13 mouse cellular contexts compared by ENCODE assay signal in the genomic region with DNA sequence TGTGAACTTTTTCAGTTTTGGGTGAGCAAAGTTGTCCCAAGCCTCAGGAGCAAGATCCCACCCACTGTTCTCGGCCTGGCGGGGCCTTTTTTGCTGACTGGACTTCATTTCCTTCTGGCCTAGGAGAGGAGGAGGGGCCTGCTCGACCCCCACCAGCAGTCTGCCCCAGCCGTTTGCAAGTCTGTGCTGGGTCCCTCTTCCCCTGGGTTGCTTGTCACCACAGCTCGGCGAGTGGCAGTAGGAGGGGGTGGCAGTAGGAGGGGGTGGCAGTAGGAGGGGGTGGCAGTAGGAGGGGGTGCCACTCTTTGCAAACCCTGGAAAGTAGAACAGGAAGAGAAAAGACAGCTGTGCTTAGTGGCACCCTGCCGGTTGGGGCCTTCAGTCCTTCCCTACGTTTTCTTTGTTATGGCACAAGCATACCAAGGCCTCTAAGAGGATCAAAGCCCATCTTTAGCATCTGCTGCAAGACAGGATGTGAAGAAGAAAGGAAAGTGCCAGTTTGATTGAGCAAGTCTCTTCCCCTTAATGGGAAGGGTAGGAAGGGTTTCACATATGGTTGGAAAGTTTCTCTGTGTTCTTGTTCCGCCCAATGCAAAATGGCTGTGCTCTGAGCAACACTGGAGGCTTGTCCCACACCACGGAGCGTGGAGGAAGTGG. TPM values are rescaled to one million over a fixed set of nuclear protein-coding genes. Genes with fewer than 3 reads are reported as not detected.
DNase-seq lines count a peak whose midpoint lies in the region; ATAC-seq and TF ChIP-seq lines count a peak whose summit lies in the region.
"Had no signal": no experiment of that assay in that cellular context is flagged by ENCODE, and none has a peak within 500 bp of the region (broad histone marks: within the 10 kb centered on the region; RNA-seq: fewer than 3 reads in every experiment).

No protein-coding gene starts in this region.

- H3K4me3 ChIP-seq in lung, embryonic 14.5 days (ENCODE audit: low read depth, low read length) = no peak overlapping the region
- no peak overlapping the region for H3K4me3 ChIP-seq in lung, adult 2 months (replicated peaks; ENCODE audit: extremely low read depth, low read depth, low read length)
- H3K4me3 ChIP-seq: gastrocnemius, adult 2 months; hindbrain, embryonic 13.5 days had no signal

- no peaks in the 10 kb centered on the region for H3K36me3 ChIP-seq in lung, embryonic 14.5 days (ENCODE audit: insufficient read depth)
- H3K36me3 ChIP-seq: hindbrain, embryonic 13.5 days had no signal

- no peaks in the 10 kb centered on the region for H3K9me3 ChIP-seq in lung, embryonic 14.5 days (ENCODE audit: low read depth, low read length)
- H3K9me3 ChIP-seq: hindbrain, embryonic 13.5 days had no signal

- no peak overlapping the region for H3K27ac ChIP-seq in lung, embryonic 14.5 days (ENCODE audit: low read depth)
- H3K27ac ChIP-seq: gastrocnemius, adult 2 months; hindbrain, embryonic 13.5 days had no signal

- no peaks in the 10 kb centered on the region for H3K27me3 ChIP-seq in lung, embryonic 14.5 days (ENCODE audit: insufficient read depth, low read length)
- H3K27me3 ChIP-seq: hindbrain, embryonic 13.5 days had no signal

- no peaks in the 10 kb centered on the region for H3K4me1 ChIP-seq in lung, embryonic 14.5 days (ENCODE audit: insufficient read depth)
- no peaks in the 10 kb centered on the region for H3K4me1 ChIP-seq in lung, adult 2 months (ENCODE audit: control insufficient read depth, insufficient read depth, low read length)
- H3K4me1 ChIP-seq: hindbrain, embryonic 13.5 days had no signal

- no peak overlapping the region for H3K9ac ChIP-seq in lung, embryonic 14.5 days
- H3K9ac ChIP-seq: hindbrain, embryonic 13.5 days had no signal

- H3K4me2 ChIP-seq in lung, embryonic 14.5 days = no peak overlapping the region
- H3K4me2 ChIP-seq: hindbrain, embryonic 13.5 days had no signal

- peak; percentile 74 for ATAC-seq in lung, embryonic 14.5 days (ENCODE audit: insufficient read depth)

- peak; percentile 38 for DNase-seq in lung, embryonic 14.5 days
- DNase-seq in lung, adult 2 months = no peak
- DNase-seq in ZHBTc4 (ENCODE audit: low read depth, low spot score) = peak; percentile 69
- peak; percentile 35 for DNase-seq in embryo, embryonic 9.5 days (ENCODE audit: extremely low spot score)
- peak; percentile 36 for DNase-seq in retina, embryonic 14.5 days (ENCODE audit: low spot score)
- no peak for DNase-seq in urinary bladder, postnatal 4 days (ENCODE audit: low spot score in 2 of 2)
- no peak for DNase-seq in layer of hippocampus, adult 11-12 months (ENCODE audit: low spot score)
- DNase-seq in liver = no peak
- DNase-seq: adrenal gland, postnatal 36 days; cerebellum, adult 2 months; gastrocnemius, adult 2 months; kidney, adult 9 months had no signal

- no peak for TF ChIP-seq POLR2A in lung, adult 2 months (IDR thresholded peaks at IDR 0.05; ENCODE audit: borderline replicate concordance, extremely low read depth, low read depth, low read length)

- no peak for TF ChIP-seq CTCF in lung, embryonic 14.5 days (IDR thresholded peaks at IDR 0.05; ENCODE audit: low read depth)
- TF ChIP-seq CTCF in lung, adult 2 months (IDR thresholded peaks at IDR 0.05; ENCODE audit: insufficient read depth, low read length) = no peak

- 27% methylated on average over 11 of the region's 11 CpGs for WGBS in lung, embryonic 14.5 days
- WGBS in lung, adult 2 months = 34% methylated on average over 11 of the region's 11 CpGs

RNA-seq across cellular contexts. Expression of a gene that starts 8.9 kb away (rescaled TPM):
- 193 and 206 TPM in 2 replicates for polyA plus RNA-seq in lung, embryonic 14.5 days (2014; fragmentation: Nextera tagmentation; extraction: Ambion mirVana)
- 4.5 and 11.4 TPM in 2 replicates for polyA plus RNA-seq in lung, adult 2 months (2012; rRNA removed)

RNA-seq across cellular contexts. Expression of a gene that starts 22.7 kb away (rescaled TPM):
- 1.1 and 1.6 TPM in 2 replicates for polyA plus RNA-seq in lung, embryonic 14.5 days (2014; fragmentation: Nextera tagmentation; extraction: Ambion mirVana)
- 0.11 TPM in 2 replicates for polyA plus RNA-seq in lung, adult 2 months (2012; rRNA removed)

RNA-seq across cellular contexts. Expression of a gene that starts 33.6 kb away (rescaled TPM):
- 0.20 and 0.51 TPM in 2 replicates for polyA plus RNA-seq in lung, embryonic 14.5 days (2014; fragmentation: Nextera tagmentation; extraction: Ambion mirVana)
- polyA plus RNA-seq in lung, adult 2 months (2012; rRNA removed) = not detected in 2 replicates

RNA-seq across cellular contexts. Expression of a gene that starts 34.3 kb away (rescaled TPM):
- 82.9 and 85.9 TPM in 2 replicates for polyA plus RNA-seq in lung, embryonic 14.5 days (2014; fragmentation: Nextera tagmentation; extraction: Ambion mirVana)
- 3.0 and 3.4 TPM in 2 replicates for polyA plus RNA-seq in lung, adult 2 months (2012; rRNA removed)

RNA-seq across cellular contexts. Expression of a gene that starts 42.2 kb away (rescaled TPM):
- polyA plus RNA-seq in lung, embryonic 14.5 days (2014; fragmentation: Nextera tagmentation; extraction: Ambion mirVana) = 128 and 138 TPM in 2 replicates
- 10.8 and 12.0 TPM in 2 replicates for polyA plus RNA-seq in lung, adult 2 months (2012; rRNA removed)

Comparison
In these comparisons a context has a peak if more than half of its experiments do, and no peak if none do; other contexts are left out.
1. DNase-seq: peak in lung, embryonic 14.5 days (single experiment), ZHBTc4 (single experiment), embryo, embryonic 9.5 days (single experiment) and retina, embryonic 14.5 days (single experiment); none in lung, adult 2 months (single experiment), urinary bladder, postnatal 4 days (0 of 2), layer of hippocampus, adult 11-12 months (single experiment) and liver (single experiment).
2. RNA of a gene that starts 8.9 kb away (polyA plus RNA-seq): 193 to 206 TPM in lung, embryonic 14.5 days; 4.5 to 11.4 TPM in lung, adult 2 months; every median in the first group is over 10 times any median in the second.